In genomic region chr2:115728627-115729026, GRCm38 (mm10) we compare ENCODE assay signal across 17 mouse cellular contexts.
"Had no signal": no experiment of that assay in that cellular context is flagged by ENCODE, and none has a peak within 500 bp of the region (broad histone marks: within the 10 kb centered on the region; RNA-seq: fewer than 3 reads in every experiment).

No protein-coding gene starts in this region.

- H3K9me3 ChIP-seq: lung, embryonic 15.5 days; midbrain, embryonic 13.5 days; midbrain, embryonic 15.5 days; neural tube, embryonic 12.5 days; stomach, embryonic 15.5 days had no signal

- H3K27ac ChIP-seq: lung, embryonic 15.5 days; macrophage; midbrain, embryonic 13.5 days; midbrain, embryonic 15.5 days; neural tube, embryonic 12.5 days; stomach, embryonic 15.5 days; stomach, postnatal 0 days had no signal

- DNase-seq: lung, adult 2 months; lung, postnatal 14 days; lung, postnatal 36 days; right cerebral cortex, postnatal 14 days; thymus, adult 2 months; thymus, postnatal 25 days; thymus, postnatal 4 days had no signal

- H3K4me1 ChIP-seq: megakaryocyte, embryonic 14.5 days; stomach, embryonic 15.5 days had no signal

- ATAC-seq: lung, postnatal 0 days; midbrain, embryonic 13.5 days; midbrain, embryonic 15.5 days had no signal

- H3K36me3 ChIP-seq: lung, embryonic 15.5 days; midbrain, embryonic 13.5 days; midbrain, embryonic 15.5 days; stomach, embryonic 15.5 days had no signal

- H3K4me3 ChIP-seq: lung, embryonic 15.5 days; midbrain, embryonic 13.5 days; midbrain, embryonic 15.5 days; neural tube, embryonic 12.5 days; stomach, embryonic 15.5 days had no signal

- H3K4me2 ChIP-seq: lung, embryonic 15.5 days; midbrain, embryonic 11.5 days; midbrain, embryonic 13.5 days; midbrain, embryonic 15.5 days; neural tube, embryonic 12.5 days; stomach, embryonic 15.5 days had no signal

- H3K27me3 ChIP-seq: lung, embryonic 15.5 days; megakaryocyte, embryonic 14.5 days; midbrain, embryonic 13.5 days; midbrain, embryonic 15.5 days; neural tube, embryonic 12.5 days; stomach, embryonic 15.5 days had no signal

- H3K9ac ChIP-seq: lung, embryonic 15.5 days; midbrain, embryonic 13.5 days; midbrain, embryonic 15.5 days; neural tube, embryonic 12.5 days; stomach, embryonic 15.5 days had no signal
